Mouse (Mus musculus): ENCODE measurements around the gene Ptchd3. TPM values are rescaled to one million over a fixed set of nuclear protein-coding genes. Genes with fewer than 3 reads are reported as not detected.

Gene Ptchd3
- polyA plus RNA-seq, 1 experiment from 2014 or later: not detected

- H3K9ac ChIP-seq (ENCODE audit: low read length): no peak overlapping the region
- H3K27ac ChIP-seq (ENCODE audit: low read depth, low read length): no peak overlapping the region
- no peaks in the 10 kb centered on the region for H3K27me3 ChIP-seq (ENCODE audit: control insufficient read depth, insufficient read depth, low read length)
- no peak for DNase-seq (ENCODE audit: low spot score)
- no peak overlapping the region for H3K4me3 ChIP-seq (ENCODE audit: low read depth, low read length)
- no peaks in the 10 kb centered on the region for H3K9me3 ChIP-seq (ENCODE audit: control insufficient read depth, low read length)
- no peak for ATAC-seq (ENCODE audit: insufficient read depth, low FRiP score, low TSS enrichment)
- H3K4me1 ChIP-seq (ENCODE audit: control insufficient read depth, insufficient read depth, low read length): no peaks in the 10 kb centered on the region
- WGBS: 46% methylated on average over 2 of the region's 2 CpGs
- H3K36me3 ChIP-seq (ENCODE audit: control insufficient read depth, insufficient read depth, low read length): no peaks in the 10 kb centered on the region
- H3K4me2 ChIP-seq (ENCODE audit: low read depth): no peak overlapping the region
These were observed 15.9 kb downstream of the Ptchd3 start for GRCm38 (mm10) chr11:121845923-121846322.

- peak overlapping the region; percentile 65 for H3K9ac ChIP-seq (ENCODE audit: low read length)
- no peaks in the 10 kb centered on the region for H3K4me1 ChIP-seq (ENCODE audit: control insufficient read depth, insufficient read depth, low read length)
- H3K4me3 ChIP-seq (ENCODE audit: low read depth, low read length): peak overlapping the region; percentile 30
- peak overlapping the region; percentile 39 for H3K4me2 ChIP-seq (ENCODE audit: low read depth)
- WGBS: under 1% methylated on average over 11 of the region's 11 CpGs
- ATAC-seq (ENCODE audit: insufficient read depth, low FRiP score, low TSS enrichment) (peak; percentile 100), DNase-seq (ENCODE audit: low spot score) (peak; percentile 86)
- no peaks in the 10 kb centered on the region for H3K36me3 ChIP-seq (ENCODE audit: control insufficient read depth, insufficient read depth, low read length)
- H3K9me3 ChIP-seq (ENCODE audit: control insufficient read depth, low read length): no peaks in the 10 kb centered on the region
- no peaks in the 10 kb centered on the region for H3K27me3 ChIP-seq (ENCODE audit: control insufficient read depth, insufficient read depth, low read length)
- peak overlapping the region; percentile 45; the same call in 1 of the 2 replicates for H3K27ac ChIP-seq (ENCODE audit: low read depth, low read length)
These were observed 17.8 kb downstream of the Ptchd3 start for GRCm38 (mm10) chr11:121847790-121848299.

Other genes with a start within 250 kb of the Ptchd3 start
- gene B3gntl1, start 157.1 kb upstream of the Ptchd3 start, polyA plus RNA-seq (2014; fragmentation: Nextera tagmentation; extraction: Ambion mirVana): 6.1 and 6.4 TPM in 2 replicates
- gene Metrnl, start 128.7 kb upstream of the Ptchd3 start, polyA plus RNA-seq (2014; fragmentation: Nextera tagmentation; extraction: Ambion mirVana): 16.4 and 18.9 TPM in 2 replicates

Measured in neural tube, embryonic 11.5 days (tissue).